Mouse (Mus musculus) C2C12 (cell line): ENCODE data around the gene Kcnt2. TPM values are rescaled to one million over a fixed set of nuclear protein-coding genes. Genes with fewer than 3 reads are reported as not detected.

Experiments used
- H3K27me3 ChIP-seq: one replicate; pipeline ENCODE4 v1.6.1; 2011; ENCODE audit not compliant: control insufficient read depth, insufficient read depth, insufficient read length
- H3K36me3 ChIP-seq: one replicate; pipeline ENCODE4 v1.6.1; 2011; ENCODE audit not compliant: control insufficient read depth, insufficient read depth
- H3K4me3 ChIP-seq: one replicate; pipeline ENCODE4 v1.5.1; 2011; ENCODE audit warnings: mild to moderate bottlenecking, control low read depth; ENCODE audit not compliant: poor library complexity, insufficient read depth, severe bottlenecking
- H3K79me2 ChIP-seq: one replicate; pipeline ENCODE4 v1.6.1; 2011; ENCODE audit not compliant: control insufficient read depth, insufficient read depth
- H3K79me3 ChIP-seq: one replicate; pipeline ENCODE4 v1.6.1; 2011; ENCODE audit warnings: low read depth, control low read depth
- H3ac ChIP-seq: one replicate; pipeline ENCODE3; 2011; ENCODE audit warnings: low read depth; ENCODE audit not compliant: control insufficient read depth, insufficient read length
- CEBPB ChIP-seq: IDR thresholded peaks from one replicate; pipeline ENCODE4 v1.6.1; 2011; ENCODE audit warnings: low read depth, mild to moderate bottlenecking, control low read depth, moderate library complexity
- CTCF ChIP-seq: IDR thresholded peaks from one replicate; pipeline ENCODE4 v1.5.1; 2011; ENCODE audit not compliant: control insufficient read depth, insufficient read depth, insufficient read length
- FOSL1 ChIP-seq: IDR thresholded peaks from one replicate; pipeline ENCODE4 v1.8.0; 2011; ENCODE audit warnings: mild to moderate bottlenecking, low read length; ENCODE audit not compliant: poor library complexity, insufficient read depth, severe bottlenecking
- MAX ChIP-seq: IDR thresholded peaks from one replicate; pipeline ENCODE4 v1.6.1; 2011; ENCODE audit warnings: mild to moderate bottlenecking, control low read depth
- MYOD1 ChIP-seq: IDR thresholded peaks from one replicate; pipeline ENCODE4 v1.6.1; 2011; ENCODE audit warnings: low read depth; ENCODE audit not compliant: control insufficient read depth, insufficient read length
- MYOG ChIP-seq: IDR thresholded peaks from one replicate; pipeline ENCODE4 v1.6.1; 2011; ENCODE audit not compliant: control insufficient read depth, insufficient read length; ENCODE audit errors: extremely low read depth
- USF1 ChIP-seq: IDR thresholded peaks from one replicate; pipeline ENCODE4 v1.6.1; 2011; ENCODE audit warnings: low read depth, mild to moderate bottlenecking, control low read depth, moderate library complexity
- polyA plus RNA-seq: library from polyadenylated mRNA; unstranded; fragments of >200 nt; fragmentation: generic; extraction: Trizol; gene quantifications from one replicate; pipeline ENCODE4 v1.2.1, GENCODE M21; 2012; ENCODE audit warnings: missing spikeins

Kcnt2 gene
- polyA plus RNA-seq, 1 experiment: 0.01 TPM

GRCm38 (mm10) chr1:140326709-140327108, 80.8 kb downstream of the Kcnt2 start:
- Histone ChIP-seq H3K79me3 (no peaks in the 10 kb centered on the region), H3K27me3 (no peaks in the 10 kb centered on the region), H3K36me3 (no peaks in the 10 kb centered on the region), H3K4me3 (no peak overlapping the region), H3K79me2 (no peaks in the 10 kb centered on the region), H3ac (no peak overlapping the region)
- TF ChIP-seq USF1 (no peak), MYOD1 (no peak), MYOG (no peak), FOSL1 (no peak), CTCF (no peak), MAX (no peak), CEBPB (no peak)

GRCm38 (mm10) chr1:140333702-140334101, 87.7 kb downstream of the Kcnt2 start:
- Histone ChIP-seq H3ac (no peak overlapping the region), H3K36me3 (no peaks in the 10 kb centered on the region), H3K4me3 (no peak overlapping the region), H3K79me2 (no peaks in the 10 kb centered on the region), H3K79me3 (no peaks in the 10 kb centered on the region), H3K27me3 (no peaks in the 10 kb centered on the region)
- TF ChIP-seq USF1: no peak
- no peak for TF ChIP-seq MYOG
- TF ChIP-seq MAX: no peak
- TF ChIP-seq MYOD1: no peak
- no peak for TF ChIP-seq CTCF

GRCm38 (mm10) chr1:140338417-140338816, 92.5 kb downstream of the Kcnt2 start:
- no peaks in the 10 kb centered on the region for H3K27me3 ChIP-seq

GRCm38 (mm10) chr1:140339368-140339767, 93.4 kb downstream of the Kcnt2 start:
- Histone ChIP-seq H3K27me3 (no peaks in the 10 kb centered on the region), H3ac (no peak overlapping the region), H3K79me3 (no peaks in the 10 kb centered on the region), H3K4me3 (no peak overlapping the region), H3K79me2 (no peaks in the 10 kb centered on the region), H3K36me3 (no peaks in the 10 kb centered on the region)
- TF ChIP-seq FOSL1 (no peak), USF1 (no peak), CEBPB (no peak), MAX (no peak), MYOD1 (no peak), MYOG (no peak), CTCF (no peak)

More at GRCm38 (mm10) chr1:140338417-140338816, 92.5 kb downstream of the Kcnt2 start:
- no peak for TF ChIP-seq MYOD1
- TF ChIP-seq MYOG: no peak
- TF ChIP-seq MAX: no peak
- TF ChIP-seq CEBPB: no peak
- TF ChIP-seq CTCF: no peak
- no peak for TF ChIP-seq FOSL1
- no peak for TF ChIP-seq USF1
- Histone ChIP-seq H3K36me3 (no peaks in the 10 kb centered on the region), H3K4me3 (no peak overlapping the region), H3K79me2 (no peaks in the 10 kb centered on the region), H3K79me3 (no peaks in the 10 kb centered on the region), H3ac (no peak overlapping the region)

GRCm38 (mm10) chr1:140364787-140365186, 118.8 kb downstream of the Kcnt2 start:
- Histone ChIP-seq H3K4me3 (no peak overlapping the region), H3K36me3 (no peaks in the 10 kb centered on the region), H3ac (no peak overlapping the region), H3K27me3 (no peaks in the 10 kb centered on the region), H3K79me3 (no peaks in the 10 kb centered on the region), H3K79me2 (no peaks in the 10 kb centered on the region)
- no peak for TF ChIP-seq USF1
- TF ChIP-seq CEBPB: no peak
- TF ChIP-seq FOSL1: no peak
- TF ChIP-seq MAX: no peak
- no peak for TF ChIP-seq MYOG
- TF ChIP-seq MYOD1: no peak
- no peak for TF ChIP-seq CTCF

- Histone ChIP-seq H3K79me2 (no peaks in the 10 kb centered on the region), H3K27me3 (no peaks in the 10 kb centered on the region), H3K36me3 (no peaks in the 10 kb centered on the region), H3ac (no peak overlapping the region), H3K4me3 (no peak overlapping the region), H3K79me3 (no peaks in the 10 kb centered on the region)
- no peak for TF ChIP-seq FOSL1
Measured at GRCm38 (mm10) chr1:140373532-140373931, 127.6 kb downstream of the Kcnt2 start.
